Mouse (Mus musculus) gastrocnemius, postnatal 10 days (tissue): ENCODE measurements around the gene C2cd2l. TPM values are rescaled to one million over a fixed set of nuclear protein-coding genes. Genes with fewer than 3 reads are reported as not detected.
"Not testable (repeated sequence)": the region's sequence is repeated elsewhere in the genome, so short reads cannot be mapped to it uniquely, and the experiment has no call there.

ENCODE experiments used
- DNase-seq: peaks from one replicate; pipeline ENCODE4 v3.0.0; 2021; ENCODE audit warnings: mixed read lengths
- total RNA-seq, 2 experiments: library from RNA; stranded (reverse); gene quantifications; 2 replicates each; pipeline ENCODE4 v1.2.3; 2021

The C2cd2l gene
- total RNA-seq, 2 experiments from 2014 or later = 7.5 to 15.7 TPM

GRCm38 (mm10) chr9:44336513-44336912, 16.4 kb upstream of the C2cd2l start:
- not testable (repeated sequence) for DNase-seq

DNA sequence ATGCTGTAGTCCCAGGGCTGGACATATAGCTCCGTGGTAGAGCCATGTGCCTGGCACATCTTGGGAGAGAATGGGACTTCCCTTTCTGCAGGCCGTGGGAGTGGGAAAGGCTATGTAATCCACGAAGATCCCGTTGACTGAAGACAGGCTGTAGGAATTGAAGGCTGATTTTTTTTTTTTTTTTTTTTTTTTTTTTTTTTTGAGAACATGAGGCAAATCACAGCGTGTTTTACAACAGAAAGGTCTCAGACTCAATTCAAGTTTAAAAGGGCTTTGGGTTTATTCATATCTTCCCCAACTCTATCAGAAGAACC, 16.0 kb upstream of the C2cd2l start:
- DNase-seq = no peak

GRCm38 (mm10) chr9:44335331-44336092, 15.4 kb upstream of the C2cd2l start:
- no peak for DNase-seq

DNA sequence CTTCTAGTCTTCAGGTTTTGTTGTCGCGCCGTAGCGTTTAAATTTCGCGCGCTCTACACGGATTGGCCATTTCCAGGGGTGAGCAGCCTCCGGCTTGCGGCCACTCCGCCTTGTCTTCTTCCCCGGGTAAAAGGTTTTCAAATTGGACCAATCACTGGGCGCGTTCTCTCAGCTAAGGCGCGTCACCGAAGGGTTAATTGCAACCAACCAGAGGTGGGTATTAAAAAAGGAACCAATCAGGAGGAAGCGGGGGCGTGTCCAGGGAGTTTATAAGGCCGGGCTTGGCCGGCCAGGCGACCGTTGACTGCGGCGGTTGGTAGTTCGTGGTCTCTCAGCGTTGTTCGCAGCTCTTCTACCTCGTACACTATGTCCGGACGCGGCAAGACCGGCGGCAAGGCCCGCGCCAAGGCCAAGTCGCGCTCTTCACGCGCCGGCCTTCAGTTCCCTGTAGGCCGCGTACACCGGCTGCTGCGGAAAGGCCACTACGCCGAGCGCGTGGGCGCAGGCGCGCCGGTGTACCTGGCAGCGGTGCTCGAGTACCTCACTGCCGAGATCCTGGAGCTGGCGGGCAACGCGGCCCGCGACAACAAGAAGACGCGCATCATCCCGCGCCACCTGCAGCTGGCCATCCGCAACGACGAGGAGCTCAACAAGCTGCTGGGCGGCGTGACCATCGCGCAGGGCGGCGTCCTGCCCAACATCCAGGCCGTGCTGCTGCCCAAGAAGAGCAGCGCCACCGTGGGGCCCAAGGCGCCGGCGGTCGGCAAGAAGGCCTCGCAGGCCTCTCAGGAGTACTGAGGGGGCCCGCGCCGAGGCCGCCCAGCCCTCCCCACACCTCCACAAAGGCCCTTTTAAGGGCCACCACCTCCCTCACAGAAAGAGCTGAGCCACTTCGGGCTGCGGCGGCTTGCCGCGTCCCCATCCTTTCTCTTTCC, 14.6 kb upstream of the C2cd2l start, which contains the start of gene H2afx:
TSS of gene H2afx (plus strand) at position 299 of the 935 bp plus-strand sequence.
- peak; percentile 94 for DNase-seq

- DNase-seq = no peak
Measured at GRCm38 (mm10) chr9:44332918-44333638, 13.0 kb upstream of the C2cd2l start.

DNA sequence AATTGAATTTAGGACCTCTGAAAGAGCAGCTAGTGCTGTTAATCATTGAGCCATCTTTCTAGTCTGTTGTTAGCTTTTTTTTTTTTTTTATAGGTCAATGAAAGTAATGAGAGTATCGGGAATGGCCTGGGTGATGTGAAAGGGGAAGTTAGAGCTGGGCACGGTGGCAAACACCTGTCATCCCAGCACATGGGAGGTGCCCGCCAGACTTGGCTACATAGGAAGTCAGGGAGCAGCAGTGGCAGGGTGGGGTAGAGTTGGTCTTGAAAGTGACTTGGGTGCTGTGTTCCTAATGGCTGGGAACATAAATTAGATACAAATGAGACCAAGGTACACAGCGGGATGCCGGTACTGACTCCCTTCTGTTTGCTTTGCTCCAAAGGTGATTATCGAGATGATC, 10.7 kb upstream of the C2cd2l start:
- DNase-seq = no peak

GRCm38 (mm10) chr9:44327926-44328325, 7.8 kb upstream of the C2cd2l start:
- DNase-seq = no peak

DNA sequence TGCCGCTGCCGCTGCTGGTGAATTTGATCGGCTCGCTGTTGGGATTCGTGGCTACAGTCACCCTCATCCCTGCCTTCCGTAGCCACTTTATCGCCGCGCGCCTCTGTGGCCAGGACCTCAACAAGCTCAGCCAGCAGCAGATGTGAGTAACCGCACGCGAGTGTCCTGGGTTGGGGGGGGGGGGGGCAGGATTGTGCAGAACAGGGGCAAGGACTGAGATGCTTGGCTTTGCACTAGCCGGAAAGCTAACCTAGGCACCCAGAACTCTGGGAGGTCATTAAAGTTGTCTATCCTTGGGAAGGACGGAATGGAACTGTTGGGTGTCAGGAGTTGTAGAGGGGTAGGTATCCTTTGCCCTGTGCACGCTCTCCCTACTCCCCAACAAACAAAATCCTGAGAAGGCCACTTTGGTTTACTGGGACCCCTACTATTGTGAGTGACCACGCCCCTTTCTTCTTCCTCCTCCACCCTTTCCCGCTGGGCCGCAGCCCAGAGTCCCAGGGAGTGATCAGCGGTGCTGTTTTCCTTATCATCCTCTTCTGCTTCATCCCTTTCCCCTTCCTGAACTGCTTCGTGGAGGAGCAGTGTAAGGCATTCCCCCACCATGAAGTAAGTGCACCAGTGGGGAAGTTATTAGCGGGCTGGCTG, 7.1 kb upstream of the C2cd2l start:
- no peak for DNase-seq

DNA sequence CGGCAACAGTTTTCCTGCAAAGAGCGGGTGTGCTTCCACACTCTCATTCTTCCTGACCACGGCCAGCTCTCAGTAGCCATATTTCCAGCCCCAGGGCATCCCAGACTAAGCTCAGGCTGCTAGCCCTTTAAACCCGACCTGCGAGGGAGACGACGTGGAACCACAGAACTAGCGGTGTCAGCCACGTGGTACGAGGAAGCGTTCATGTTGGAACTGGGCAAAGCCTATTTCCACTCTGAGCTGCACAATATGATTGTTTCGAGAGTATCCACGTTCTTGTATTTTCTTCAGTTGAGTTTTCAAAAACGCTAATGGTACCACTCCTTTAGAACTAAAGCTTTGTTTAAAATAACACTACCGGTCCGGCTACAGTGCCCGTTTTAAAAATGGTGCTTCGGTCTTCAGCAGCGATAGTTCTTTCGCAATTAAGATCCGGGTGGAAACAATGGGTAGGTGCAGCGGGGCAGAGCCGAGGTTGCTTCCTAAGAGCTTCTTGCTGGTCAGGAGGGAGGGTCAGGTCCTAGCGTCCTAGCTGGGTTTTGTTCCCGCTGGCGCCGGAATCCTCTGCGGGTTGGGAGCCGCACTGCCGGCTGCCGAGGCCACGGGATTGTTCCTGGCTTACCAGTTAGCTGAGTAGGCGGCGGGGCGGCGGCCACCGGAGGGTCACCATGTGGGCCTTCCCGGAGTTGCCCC, 6.4 kb upstream of the C2cd2l start:
- peak; percentile 69 for DNase-seq

- DNase-seq = no peak
Measured at GRCm38 (mm10) chr9:44325768-44326370, 5.8 kb upstream of the C2cd2l start, which contains the start of gene Dpagt1. Dpagt1 (plus strand) TSS chr9:44326019.

GRCm38 (mm10) chr9:44325032-44325767, 5.1 kb upstream of the C2cd2l start:
- DNase-seq = not testable (repeated sequence)

GRCm38 (mm10) chr9:44324147-44324546, 4.1 kb upstream of the C2cd2l start:
- no peak for DNase-seq

GRCm38 (mm10) chr9:44323656-44324055, 3.6 kb upstream of the C2cd2l start:
- DNase-seq = not testable (repeated sequence)

DNA sequence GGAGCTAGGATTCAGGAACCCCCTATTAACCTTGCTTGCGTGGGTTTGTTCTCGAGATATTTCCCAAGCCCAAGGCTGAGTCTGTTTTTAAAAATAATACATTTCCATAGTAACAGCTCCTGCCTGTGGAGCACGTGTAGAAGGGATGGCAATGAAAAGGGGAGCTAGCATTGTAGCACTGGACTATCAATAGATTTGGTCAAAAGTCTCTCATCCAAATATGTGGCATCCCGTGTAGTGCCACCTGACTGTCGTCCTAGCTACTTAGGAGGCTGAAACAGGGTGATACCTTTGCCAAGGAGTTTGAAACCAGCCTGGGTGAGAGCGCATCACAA, 681 bp upstream of the C2cd2l start:
- no peak for DNase-seq

- DNase-seq = peak; percentile 49
Measured at GRCm38 (mm10) chr9:44319105-44319886, 789 bp downstream of the C2cd2l start.

GRCm38 (mm10) chr9:44318826-44319095, 1.3 kb downstream of the C2cd2l start:
- DNase-seq = no peak

DNA sequence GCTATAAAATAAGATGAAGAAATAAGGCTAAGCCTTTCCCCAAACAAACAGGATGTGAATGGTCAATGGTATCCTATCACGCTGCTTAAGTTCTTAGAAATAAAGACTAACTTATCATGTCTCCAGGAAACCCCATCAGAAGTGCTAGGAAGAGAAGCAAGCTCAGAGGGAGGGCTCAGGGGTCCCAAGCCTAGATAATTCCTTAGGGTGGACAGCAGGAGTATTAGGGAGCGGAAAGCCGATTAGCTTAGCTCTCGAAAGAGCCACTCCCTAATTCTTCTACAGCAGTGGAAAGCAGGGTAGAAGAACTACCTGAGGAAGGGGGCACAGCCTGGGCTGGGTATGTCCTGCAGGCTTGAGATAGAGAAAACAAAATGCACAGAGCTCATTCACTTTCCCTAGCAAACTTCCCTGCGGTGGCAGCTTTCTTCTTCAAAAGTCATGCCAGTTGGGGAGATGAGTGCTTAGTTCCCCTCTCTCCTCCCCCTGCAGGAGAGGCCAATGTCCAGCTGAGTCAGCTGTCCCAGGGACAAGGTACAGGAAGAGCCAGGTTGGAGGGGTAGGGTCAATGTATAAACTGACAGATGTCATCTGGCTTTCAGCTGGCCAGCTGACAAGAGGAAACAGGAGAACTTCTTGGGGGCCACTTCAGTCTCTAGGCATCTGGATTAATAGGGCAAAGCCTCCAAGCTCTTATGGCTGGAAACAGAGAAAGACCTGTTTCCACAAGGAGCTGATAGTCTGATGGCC, 1.8 kb downstream of the C2cd2l start:
- DNase-seq = no peak

GRCm38 (mm10) chr9:44317452-44317851, 2.6 kb downstream of the C2cd2l start:
- DNase-seq = no peak

GRCm38 (mm10) chr9:44314910-44315309, 5.2 kb downstream of the C2cd2l start:
- DNase-seq = no peak
